Mouse (Mus musculus): ENCODE data around the gene Mboat2.

Gene Mboat2

GRCm38 (mm10) chr12:24898226-24898625 is 67.5 kb downstream of the Mboat2 start:
- Histone ChIP-seq H3K27me3 (ENCODE audit: control insufficient read depth, insufficient read depth, low read length, poor library complexity, severe bottlenecking) (no peaks in the 10 kb centered on the region; the same call in 1 of the 2 replicates), H3K36me3 (ENCODE audit: control insufficient read depth, insufficient read depth, low read length, poor library complexity, severe bottlenecking) (no peaks in the 10 kb centered on the region)
- DNase-seq (ENCODE audit: low read depth, low spot score): no peak

GRCm38 (mm10) chr12:24899636-24900035 is 69.0 kb downstream of the Mboat2 start:
- Histone ChIP-seq H3K27me3 (ENCODE audit: control insufficient read depth, insufficient read depth, low read length, poor library complexity, severe bottlenecking) (no peaks in the 10 kb centered on the region; the same call in 1 of the 2 replicates), H3K36me3 (ENCODE audit: control insufficient read depth, insufficient read depth, low read length, poor library complexity, severe bottlenecking) (no peaks in the 10 kb centered on the region)
- DNase-seq (ENCODE audit: low read depth, low spot score): no peak

GRCm38 (mm10) chr12:24902736-24903135 is 72.1 kb downstream of the Mboat2 start:
- no peaks in the 10 kb centered on the region for H3K36me3 ChIP-seq (ENCODE audit: control insufficient read depth, insufficient read depth, low read length, poor library complexity, severe bottlenecking)
- H3K27me3 ChIP-seq (ENCODE audit: control insufficient read depth, insufficient read depth, low read length, poor library complexity, severe bottlenecking): no peaks in the 10 kb centered on the region; the same call in 1 of the 2 replicates
- no peak for DNase-seq (ENCODE audit: low read depth, low spot score)

GRCm38 (mm10) chr12:24907894-24908293 is 77.2 kb downstream of the Mboat2 start:
- Histone ChIP-seq H3K27me3 (ENCODE audit: control insufficient read depth, insufficient read depth, low read length, poor library complexity, severe bottlenecking) (no peaks in the 10 kb centered on the region), H3K36me3 (ENCODE audit: control insufficient read depth, insufficient read depth, low read length, poor library complexity, severe bottlenecking) (no peaks in the 10 kb centered on the region)

GRCm38 (mm10) chr12:24909679-24910078 is 79.0 kb downstream of the Mboat2 start:
- Histone ChIP-seq H3K36me3 (ENCODE audit: control insufficient read depth, insufficient read depth, low read length, poor library complexity, severe bottlenecking) (no peaks in the 10 kb centered on the region), H3K27me3 (ENCODE audit: control insufficient read depth, insufficient read depth, low read length, poor library complexity, severe bottlenecking) (no peaks in the 10 kb centered on the region)
- DNase-seq (ENCODE audit: low read depth, low spot score): no peak

More at GRCm38 (mm10) chr12:24907894-24908293, 77.2 kb downstream of the Mboat2 start:
- DNase-seq (ENCODE audit: low read depth, low spot score): no peak

- Histone ChIP-seq H3K36me3 (ENCODE audit: control insufficient read depth, insufficient read depth, low read length, poor library complexity, severe bottlenecking) (no peaks in the 10 kb centered on the region), H3K27me3 (ENCODE audit: control insufficient read depth, insufficient read depth, low read length, poor library complexity, severe bottlenecking) (no peaks in the 10 kb centered on the region)
- DNase-seq (ENCODE audit: low read depth, low spot score): no peak
Observed at GRCm38 (mm10) chr12:24912174-24912573, 81.5 kb downstream of the Mboat2 start.

GRCm38 (mm10) chr12:24912876-24913275 is 82.2 kb downstream of the Mboat2 start:
- no peak for DNase-seq (ENCODE audit: low read depth, low spot score)
- H3K36me3 ChIP-seq (ENCODE audit: control insufficient read depth, insufficient read depth, low read length, poor library complexity, severe bottlenecking): no peaks in the 10 kb centered on the region
- H3K27me3 ChIP-seq (ENCODE audit: control insufficient read depth, insufficient read depth, low read length, poor library complexity, severe bottlenecking): no peaks in the 10 kb centered on the region

GRCm38 (mm10) chr12:24918575-24919262 is 88.0 kb downstream of the Mboat2 start:
- DNase-seq (ENCODE audit: low read depth, low spot score): no peak
- no peaks in the 10 kb centered on the region for H3K36me3 ChIP-seq (ENCODE audit: control insufficient read depth, insufficient read depth, low read length, poor library complexity, severe bottlenecking)
- no peaks in the 10 kb centered on the region for H3K27me3 ChIP-seq (ENCODE audit: control insufficient read depth, insufficient read depth, low read length, poor library complexity, severe bottlenecking)

- no peak for DNase-seq (ENCODE audit: low read depth, low spot score)
- H3K27me3 ChIP-seq (ENCODE audit: control insufficient read depth, insufficient read depth, low read length, poor library complexity, severe bottlenecking): no peaks in the 10 kb centered on the region
- H3K36me3 ChIP-seq (ENCODE audit: control insufficient read depth, insufficient read depth, low read length, poor library complexity, severe bottlenecking): no peaks in the 10 kb centered on the region
Observed at GRCm38 (mm10) chr12:24920861-24921260, 90.2 kb downstream of the Mboat2 start.

- no peaks in the 10 kb centered on the region for H3K36me3 ChIP-seq (ENCODE audit: control insufficient read depth, insufficient read depth, low read length, poor library complexity, severe bottlenecking)
- H3K27me3 ChIP-seq (ENCODE audit: control insufficient read depth, insufficient read depth, low read length, poor library complexity, severe bottlenecking): no peaks in the 10 kb centered on the region
- no peak for DNase-seq (ENCODE audit: low read depth, low spot score)
Observed at GRCm38 (mm10) chr12:24924003-24924402, 93.3 kb downstream of the Mboat2 start.

- no peak for DNase-seq (ENCODE audit: low read depth, low spot score)
- Histone ChIP-seq H3K36me3 (ENCODE audit: control insufficient read depth, insufficient read depth, low read length, poor library complexity, severe bottlenecking) (no peaks in the 10 kb centered on the region), H3K27me3 (ENCODE audit: control insufficient read depth, insufficient read depth, low read length, poor library complexity, severe bottlenecking) (no peaks in the 10 kb centered on the region)
Observed at GRCm38 (mm10) chr12:24925276-24925675, 94.6 kb downstream of the Mboat2 start.

- DNase-seq (ENCODE audit: low read depth, low spot score): no peak
- no peaks in the 10 kb centered on the region for H3K36me3 ChIP-seq (ENCODE audit: control insufficient read depth, insufficient read depth, low read length, poor library complexity, severe bottlenecking)
- no peaks in the 10 kb centered on the region for H3K27me3 ChIP-seq (ENCODE audit: control insufficient read depth, insufficient read depth, low read length, poor library complexity, severe bottlenecking)
Observed at GRCm38 (mm10) chr12:24925684-24926083, 95.0 kb downstream of the Mboat2 start.

- DNase-seq (ENCODE audit: low read depth, low spot score): no peak
- no peaks in the 10 kb centered on the region for H3K27me3 ChIP-seq (ENCODE audit: control insufficient read depth, insufficient read depth, low read length, poor library complexity, severe bottlenecking)
- H3K36me3 ChIP-seq (ENCODE audit: control insufficient read depth, insufficient read depth, low read length, poor library complexity, severe bottlenecking): no peaks in the 10 kb centered on the region
Observed at GRCm38 (mm10) chr12:24928051-24928748, 97.5 kb downstream of the Mboat2 start.

GRCm38 (mm10) chr12:24929043-24929442 is 98.4 kb downstream of the Mboat2 start:
- no peaks in the 10 kb centered on the region for H3K27me3 ChIP-seq (ENCODE audit: control insufficient read depth, insufficient read depth, low read length, poor library complexity, severe bottlenecking)
- no peak for DNase-seq (ENCODE audit: low read depth, low spot score)
- H3K36me3 ChIP-seq (ENCODE audit: control insufficient read depth, insufficient read depth, low read length, poor library complexity, severe bottlenecking): no peaks in the 10 kb centered on the region

GRCm38 (mm10) chr12:24930760-24931159 is 100.1 kb downstream of the Mboat2 start:
- Histone ChIP-seq H3K36me3 (ENCODE audit: control insufficient read depth, insufficient read depth, low read length, poor library complexity, severe bottlenecking) (no peaks in the 10 kb centered on the region), H3K27me3 (ENCODE audit: control insufficient read depth, insufficient read depth, low read length, poor library complexity, severe bottlenecking) (no peaks in the 10 kb centered on the region)
- DNase-seq (ENCODE audit: low read depth, low spot score): no peak

Measured in splenic B cell, adult 2 months (primary cell).